Mouse (Mus musculus): ENCODE data around the gene Gpx2. TPM values are rescaled to one million over a fixed set of nuclear protein-coding genes. Genes with fewer than 3 reads are reported as not detected.

Gene Gpx2
- polyA plus RNA-seq (2012; rRNA removed) = 0.08 and 0.33 TPM in 2 replicates

DNA sequence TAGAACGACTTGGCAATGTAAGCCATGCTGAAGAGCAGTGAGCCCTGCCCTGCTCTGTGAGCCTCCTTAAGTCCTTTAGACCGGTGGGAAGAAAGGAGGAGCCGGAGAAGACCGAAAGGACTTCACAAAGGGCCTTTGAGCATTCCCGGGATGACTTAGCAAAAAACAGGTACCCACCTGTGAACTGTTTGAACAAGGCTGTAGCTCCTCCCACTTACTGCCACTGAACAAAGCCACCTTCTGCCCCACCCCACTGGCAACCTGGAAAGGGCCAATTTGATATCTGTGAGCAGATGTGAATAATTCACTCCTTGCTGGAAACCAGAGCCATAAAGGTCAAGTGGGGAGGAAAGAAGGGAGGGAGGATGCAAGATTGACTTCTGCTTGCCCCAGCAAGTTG, at the start of gene Gpx2:
TSS of gene Gpx2 (minus strand) at position 205 of the 400 bp plus-strand sequence.
- H3K27ac ChIP-seq (ENCODE audit: insufficient read depth, low read depth, low read length) = no peak within 1 kb of the TSS

DNA sequence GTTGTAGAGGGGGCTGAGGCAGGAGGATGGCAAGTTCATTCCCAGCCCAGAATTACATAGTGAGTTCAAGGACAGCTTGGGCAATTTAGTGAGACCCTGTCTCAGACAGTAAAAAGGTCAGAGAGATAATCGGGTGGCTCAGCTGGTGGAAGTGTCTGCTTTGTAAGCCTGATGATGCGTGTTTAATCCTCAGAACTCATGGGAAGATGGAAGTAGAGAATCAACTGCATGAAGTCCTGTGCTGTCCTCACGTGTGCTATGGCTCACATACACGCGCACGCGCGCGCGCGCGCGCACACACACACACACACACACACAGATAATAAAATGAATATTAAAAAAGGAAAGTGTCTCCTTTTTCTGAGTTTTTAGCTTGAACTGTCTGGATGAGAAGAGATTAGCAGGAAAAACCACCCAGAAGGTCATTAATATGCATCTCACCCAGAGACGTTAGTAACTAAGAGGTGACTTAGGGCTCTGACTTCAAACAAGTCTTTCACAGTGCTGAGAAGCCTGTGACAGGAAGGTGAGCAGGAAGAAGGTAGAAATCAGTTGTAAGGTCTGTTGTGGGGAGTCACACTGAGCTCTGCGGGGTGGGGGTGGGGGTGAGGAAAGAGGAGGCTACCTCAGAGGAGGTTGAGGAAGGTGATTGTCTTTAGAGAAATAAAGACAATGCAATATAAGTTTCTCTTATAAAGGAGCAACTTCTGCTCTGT, 49.1 kb upstream of the Gpx2 start:
- TF ChIP-seq CTCF (conservative IDR thresholded peaks at IDR 0.05; ENCODE audit: insufficient read depth, insufficient read length, low read depth, low read length) = no peak
- TF ChIP-seq POLR2A (IDR thresholded peaks at IDR 0.05; ENCODE audit: low read depth, low read length) = no peak
- H3K27ac ChIP-seq (ENCODE audit: insufficient read depth, low read depth, low read length) = no peak overlapping the region

More for the DNA sequence above, at the start of gene Gpx2:
- Histone ChIP-seq H3K4me1 (ENCODE audit: control insufficient read depth, insufficient read depth, low read length) (no peaks in the 10 kb centered on the region), H3K4me3 (ENCODE audit: insufficient read depth, low read depth, low read length) (no peak within 1 kb of the TSS), H3K27me3 (replicated peaks; ENCODE audit: control insufficient read depth, insufficient read depth, low read length) (no peaks in the 10 kb centered on the region), H3K36me3 (ENCODE audit: control insufficient read depth, insufficient read depth, low read length) (no peaks in the 10 kb centered on the region)
- DNase-seq = no peak
- 73% methylated on average over 5 of the region's 5 CpGs for WGBS
- no peak for TF ChIP-seq POLR2A (IDR thresholded peaks at IDR 0.05; ENCODE audit: low read depth, low read length)
- TF ChIP-seq CTCF (conservative IDR thresholded peaks at IDR 0.05; ENCODE audit: insufficient read depth, insufficient read length, low read depth, low read length) = no peak

DNA sequence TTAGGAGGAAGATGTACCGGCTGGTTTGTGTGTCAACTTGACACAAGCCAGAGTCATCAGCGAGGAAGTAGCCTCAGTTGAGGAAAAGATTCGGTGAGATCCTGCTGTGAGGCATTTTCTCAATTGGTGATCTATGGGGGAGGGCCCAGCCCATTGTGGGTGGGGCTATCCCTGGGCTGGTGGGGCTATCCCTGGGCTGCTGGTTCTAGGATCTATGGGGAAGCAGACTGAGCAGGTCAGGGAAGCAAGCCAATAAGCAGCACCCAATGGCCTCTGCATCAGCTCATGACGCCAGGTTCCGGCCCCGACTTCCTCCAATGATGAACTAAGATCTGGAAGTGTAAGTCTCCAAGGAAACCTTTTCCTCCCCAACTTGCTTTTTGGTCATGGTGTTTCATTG, 44.7 kb upstream of the Gpx2 start:
- DNase-seq = no peak
- Histone ChIP-seq H3K27ac (ENCODE audit: insufficient read depth, low read depth, low read length) (no peak overlapping the region), H3K4me3 (ENCODE audit: insufficient read depth, low read depth, low read length) (no peak overlapping the region), H3K36me3 (ENCODE audit: control insufficient read depth, insufficient read depth, low read length) (no peaks in the 10 kb centered on the region), H3K4me1 (ENCODE audit: control insufficient read depth, insufficient read depth, low read length) (no peaks in the 10 kb centered on the region; the same call in 1 of the 2 replicates), H3K27me3 (replicated peaks; ENCODE audit: control insufficient read depth, insufficient read depth, low read length) (no peaks in the 10 kb centered on the region)
- no peak for TF ChIP-seq CTCF (conservative IDR thresholded peaks at IDR 0.05; ENCODE audit: insufficient read depth, insufficient read length, low read depth, low read length)
- TF ChIP-seq POLR2A (IDR thresholded peaks at IDR 0.05; ENCODE audit: low read depth, low read length) = no peak
- 84% methylated on average over 6 of the region's 6 CpGs for WGBS

More for the DNA sequence above, 49.1 kb upstream of the Gpx2 start:
- H3K4me3 ChIP-seq (ENCODE audit: insufficient read depth, low read depth, low read length) = no peak overlapping the region
- WGBS = 91% methylated on average over 15 of the region's 15 CpGs
- no peaks in the 10 kb centered on the region for H3K27me3 ChIP-seq (replicated peaks; ENCODE audit: control insufficient read depth, insufficient read depth, low read length)
- DNase-seq = no peak
- H3K4me1 ChIP-seq (ENCODE audit: control insufficient read depth, insufficient read depth, low read length) = no peaks in the 10 kb centered on the region
- no peaks in the 10 kb centered on the region for H3K36me3 ChIP-seq (ENCODE audit: control insufficient read depth, insufficient read depth, low read length)

DNA sequence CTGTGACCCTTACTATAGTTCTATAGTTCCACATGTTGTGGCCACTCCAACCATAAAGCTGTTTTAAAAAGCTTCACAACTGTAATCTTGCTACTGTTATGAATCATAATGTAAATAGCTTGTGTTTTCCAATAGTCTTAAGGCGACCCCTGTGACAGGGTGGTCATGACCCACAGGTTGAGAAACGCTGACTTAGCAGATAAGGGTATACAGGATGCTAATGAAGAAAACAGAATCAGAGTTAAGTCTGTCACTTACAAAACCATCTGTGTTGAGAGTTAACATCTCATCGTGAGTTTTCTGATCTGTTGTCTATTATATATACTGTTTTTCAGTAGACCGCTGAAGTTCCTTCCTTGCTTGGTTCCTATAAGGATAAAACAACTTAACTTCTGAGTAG, 43.9 kb upstream of the Gpx2 start:
- no peak for DNase-seq
- WGBS = 94% methylated on average over 4 of the region's 4 CpGs
- Histone ChIP-seq H3K4me3 (ENCODE audit: insufficient read depth, low read depth, low read length) (no peak overlapping the region), H3K4me1 (ENCODE audit: control insufficient read depth, insufficient read depth, low read length) (no peaks in the 10 kb centered on the region; the same call in 1 of the 2 replicates), H3K27me3 (replicated peaks; ENCODE audit: control insufficient read depth, insufficient read depth, low read length) (no peaks in the 10 kb centered on the region), H3K36me3 (ENCODE audit: control insufficient read depth, insufficient read depth, low read length) (no peaks in the 10 kb centered on the region), H3K27ac (ENCODE audit: insufficient read depth, low read depth, low read length) (no peak overlapping the region)
- no peak for TF ChIP-seq CTCF (conservative IDR thresholded peaks at IDR 0.05; ENCODE audit: insufficient read depth, insufficient read length, low read depth, low read length)
- TF ChIP-seq POLR2A (IDR thresholded peaks at IDR 0.05; ENCODE audit: low read depth, low read length) = no peak

DNA sequence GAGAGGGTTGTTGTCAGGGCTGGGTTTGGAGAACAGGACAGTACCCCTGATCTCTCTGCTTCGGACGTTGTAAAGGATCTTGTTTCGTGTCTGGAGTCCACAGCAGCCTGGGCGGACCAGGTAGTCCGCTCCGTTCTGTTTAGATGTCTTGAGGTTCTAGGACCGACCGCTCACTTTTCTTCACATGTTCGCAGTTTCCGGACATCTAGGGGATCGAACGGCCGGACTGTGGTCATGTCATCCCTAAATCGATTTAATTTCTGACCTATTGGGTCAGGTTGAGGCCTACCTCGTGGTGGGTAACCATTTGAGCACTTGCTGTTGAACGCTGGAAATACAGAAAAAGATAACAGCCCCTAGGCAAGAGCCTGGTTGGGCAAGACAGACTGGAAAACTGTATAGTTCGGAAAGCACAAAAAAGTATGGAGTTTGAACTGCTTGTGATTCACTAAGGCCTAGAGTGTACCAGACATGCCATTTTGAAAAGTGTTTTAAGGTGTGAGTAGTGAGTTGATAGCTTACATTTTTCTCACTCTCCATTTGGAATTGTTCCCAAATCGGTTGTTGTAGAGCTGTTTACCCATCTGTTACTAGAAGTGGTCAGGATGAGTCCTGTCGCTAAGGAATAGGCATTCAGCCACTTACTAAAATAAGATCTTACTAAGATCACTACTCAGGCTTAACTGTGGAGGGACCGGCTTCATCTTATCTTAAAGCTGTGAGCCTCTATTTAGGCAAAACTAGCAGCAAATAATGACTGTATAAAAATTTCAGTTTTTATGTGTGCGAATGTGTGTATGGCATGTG, 42.7 kb upstream of the Gpx2 start:
- Histone ChIP-seq H3K36me3 (ENCODE audit: control insufficient read depth, insufficient read depth, low read length) (no peaks in the 10 kb centered on the region), H3K27me3 (replicated peaks; ENCODE audit: control insufficient read depth, insufficient read depth, low read length) (no peaks in the 10 kb centered on the region), H3K4me3 (ENCODE audit: insufficient read depth, low read depth, low read length) (peak overlapping the region; percentile 83), H3K27ac (ENCODE audit: insufficient read depth, low read depth, low read length) (peak overlapping the region; percentile 60), H3K4me1 (ENCODE audit: control insufficient read depth, insufficient read depth, low read length) (no peaks in the 10 kb centered on the region; the same call in 1 of the 2 replicates)
- TF ChIP-seq CTCF (conservative IDR thresholded peaks at IDR 0.05; ENCODE audit: insufficient read depth, insufficient read length, low read depth, low read length) (no peak), POLR2A (IDR thresholded peaks at IDR 0.05; ENCODE audit: low read depth, low read length) (no peak)
- no peak for DNase-seq
- WGBS = 11% methylated on average over 21 of the region's 21 CpGs

DNA sequence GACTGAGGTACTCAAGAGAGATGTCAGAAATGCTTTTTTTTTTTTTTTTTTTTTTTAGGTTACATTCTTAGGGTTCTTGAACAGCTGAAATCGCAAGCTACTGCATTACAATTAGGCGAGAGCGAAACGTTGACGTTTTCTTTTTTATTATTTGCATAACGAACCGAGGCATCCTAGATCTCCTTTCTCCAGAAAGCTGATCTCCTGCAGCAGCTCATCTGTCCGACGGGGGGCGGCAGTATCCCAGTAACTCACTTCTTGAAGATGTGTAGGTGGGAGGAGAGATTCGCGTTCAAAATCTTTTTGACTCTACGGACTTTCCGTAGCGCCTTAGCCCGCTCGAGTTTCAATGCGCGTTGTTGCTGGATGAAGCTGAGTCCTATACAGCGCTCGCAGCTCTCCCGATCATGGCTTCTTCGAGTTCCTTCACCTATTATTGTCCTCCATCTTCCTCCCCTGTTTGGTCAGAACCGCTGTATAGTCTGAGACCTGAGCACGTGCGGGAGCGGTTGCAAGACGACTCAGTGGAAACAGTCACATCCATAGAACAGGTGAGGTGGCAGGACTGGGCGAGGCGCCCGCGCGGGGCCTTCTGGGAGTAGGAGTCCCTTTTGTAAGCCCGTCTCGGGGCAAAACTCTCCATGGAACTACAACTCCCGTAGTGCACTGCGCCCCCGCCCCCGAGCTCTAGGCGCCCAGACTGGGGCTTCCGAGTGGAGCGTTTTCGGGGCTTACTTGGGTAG, 41.9 kb upstream of the Gpx2 start:
- Histone ChIP-seq H3K4me1 (ENCODE audit: control insufficient read depth, insufficient read depth, low read length) (no peaks in the 10 kb centered on the region; the same call in 1 of the 2 replicates), H3K27ac (ENCODE audit: insufficient read depth, low read depth, low read length) (peak overlapping the region; percentile 69), H3K36me3 (ENCODE audit: control insufficient read depth, insufficient read depth, low read length) (no peaks in the 10 kb centered on the region), H3K4me3 (ENCODE audit: insufficient read depth, low read depth, low read length) (peak overlapping the region; percentile 83), H3K27me3 (replicated peaks; ENCODE audit: control insufficient read depth, insufficient read depth, low read length) (no peaks in the 10 kb centered on the region)
- WGBS = under 1% methylated on average over 43 of the region's 43 CpGs
- DNase-seq = peak; percentile 99
- TF ChIP-seq POLR2A (IDR thresholded peaks at IDR 0.05; ENCODE audit: low read depth, low read length) (no peak), CTCF (conservative IDR thresholded peaks at IDR 0.05; ENCODE audit: insufficient read depth, insufficient read length, low read depth, low read length) (peak; percentile 76)

Measured in kidney, adult 2 months (tissue).